Mouse (Mus musculus) testis, adult 2 months (tissue): ENCODE results near the gene Foxo3.

Experiments used
- CTCF ChIP-seq: fragments of 200-500 bp; IDR thresholded peaks from 2 replicates; pipeline ENCODE4 v1.5.1; 2012; ENCODE audit warnings: low read depth, mild to moderate bottlenecking, inconsistent platforms, low read length, moderate library complexity; ENCODE audit not compliant: control insufficient read depth, insufficient read depth, insufficient replicate concordance
- POLR2A ChIP-seq: fragments of 200-500 bp; IDR thresholded peaks from 2 replicates; pipeline ENCODE4 v1.6.1; 2012; ENCODE audit warnings: low read depth, mild to moderate bottlenecking, inconsistent platforms, low read length, moderate library complexity; ENCODE audit not compliant: control insufficient read depth

GRCm38 (mm10) chr10:42291360-42291759 lies 14.8 kb upstream of the Foxo3 start:
- TF ChIP-seq POLR2A: no peak
- TF ChIP-seq CTCF: peak; percentile 82; the same call in 1 of the 2 replicates
